Mouse (Mus musculus) retina, postnatal 7 days (tissue): ENCODE measurements around the gene Tmem169.

Source experiments
- DNase-seq: peaks from one replicate; pipeline ENCODE4 v3.0.0-alpha.2; 2012; ENCODE audit warnings: low read depth, low spot score

Gene Tmem169

GRCm38 (mm10) chr1:72326162-72326821 lies 42.1 kb downstream of the Tmem169 start:
- no peak for DNase-seq

- DNase-seq, result no peak
Measured at GRCm38 (mm10) chr1:72334807-72335206, 50.6 kb downstream of the Tmem169 start.

GRCm38 (mm10) chr1:72336780-72337179 lies 52.6 kb downstream of the Tmem169 start:
- DNase-seq, result no peak

- no peak for DNase-seq
Measured at GRCm38 (mm10) chr1:72338341-72338740, 54.2 kb downstream of the Tmem169 start.

GRCm38 (mm10) chr1:72347873-72348272 lies 63.7 kb downstream of the Tmem169 start:
- DNase-seq, result no peak
